Mouse (Mus musculus) T-helper 17 cell (primary cell): Measurements from ENCODE around the gene Chodl.

ENCODE experiments used
- in situ Hi-C, 2 experiments: fragments of 300-600 bp; cut with MboI, MseI; formaldehyde crosslinking; loops; 1 replicate in 1 of 2; 2 replicates in 1 of 2; pipeline ENCODE4 v1.15.1; 2025; ENCODE audit warnings: high pct_unique_total_duplicates in 2 of 2

Chodl gene

GRCm38 (mm10) chr16:78930382-78931286 is at the start of gene Chodl:
Chodl (plus strand) TSS chr16:78930948.
- in situ Hi-C loops: no loop called here

- in situ Hi-C loops: no loop called here
Observed at GRCm38 (mm10) chr16:78922644-78923043, 8.1 kb upstream of the Chodl start.

GRCm38 (mm10) chr16:78931287-78932025 is 708 bp downstream of the Chodl start:
- in situ Hi-C loops: no loop called here

GRCm38 (mm10) chr16:78934298-78934697 is 3.5 kb downstream of the Chodl start:
- in situ Hi-C loops: no loop called here

GRCm38 (mm10) chr16:78937755-78938154 is 7.0 kb downstream of the Chodl start:
- in situ Hi-C loops: no loop called here

- in situ Hi-C loops: loop anchor here in 1 of 2 experiments (25.0 kb wide), 1 partner anchor 488 kb away; no protein-coding TSS in a partner anchor
Observed at GRCm38 (mm10) chr16:78950359-78950758, 19.6 kb downstream of the Chodl start.

GRCm38 (mm10) chr16:78957434-78957833 is 26.7 kb downstream of the Chodl start:
- in situ Hi-C loops: loop anchor here in 1 of 2 experiments (25.0 kb wide), 1 partner anchor 495 kb away; no protein-coding TSS in a partner anchor

GRCm38 (mm10) chr16:78969091-78969731 is 38.5 kb downstream of the Chodl start:
- in situ Hi-C loops: loop anchor here in 1 of 2 experiments (25.0 kb wide), 1 partner anchor 507 kb away; no protein-coding TSS in a partner anchor

- in situ Hi-C loops: loop anchor here in 1 of 2 experiments (25.0 kb wide), 1 partner anchor 512 kb away; no protein-coding TSS in a partner anchor
Observed at GRCm38 (mm10) chr16:78974099-78974498, 43.4 kb downstream of the Chodl start.

- in situ Hi-C loops: no loop called here
Observed at GRCm38 (mm10) chr16:78976384-78976783, 45.6 kb downstream of the Chodl start.
